Mouse (Mus musculus): Measurements from ENCODE around the gene Trap1.
"Not testable (repeated sequence)": the region's sequence is repeated elsewhere in the genome, so short reads cannot be mapped to it uniquely, and the experiment has no call there.

The Trap1 gene

DNA sequence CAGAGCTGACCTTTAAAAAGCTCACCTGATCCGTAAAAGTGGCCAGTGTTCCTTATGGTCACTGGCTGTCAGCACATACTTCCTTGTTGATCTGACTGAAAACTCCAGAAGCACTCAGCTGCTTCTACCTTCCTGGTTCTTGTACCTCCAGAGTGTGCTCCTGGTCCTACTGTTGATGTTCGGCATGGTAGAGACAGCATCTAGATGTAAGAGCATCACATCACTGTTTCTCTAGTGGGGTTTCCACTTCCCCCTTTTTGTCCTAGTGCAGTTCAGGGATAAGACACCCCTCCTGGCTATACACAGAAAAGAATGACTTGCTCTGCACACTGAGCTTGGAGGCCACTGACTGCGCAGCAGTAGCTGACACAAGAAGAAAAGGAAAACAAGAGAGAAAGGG, 43.2 kb downstream of the Trap1 start:
- no peak for DNase-seq

DNA sequence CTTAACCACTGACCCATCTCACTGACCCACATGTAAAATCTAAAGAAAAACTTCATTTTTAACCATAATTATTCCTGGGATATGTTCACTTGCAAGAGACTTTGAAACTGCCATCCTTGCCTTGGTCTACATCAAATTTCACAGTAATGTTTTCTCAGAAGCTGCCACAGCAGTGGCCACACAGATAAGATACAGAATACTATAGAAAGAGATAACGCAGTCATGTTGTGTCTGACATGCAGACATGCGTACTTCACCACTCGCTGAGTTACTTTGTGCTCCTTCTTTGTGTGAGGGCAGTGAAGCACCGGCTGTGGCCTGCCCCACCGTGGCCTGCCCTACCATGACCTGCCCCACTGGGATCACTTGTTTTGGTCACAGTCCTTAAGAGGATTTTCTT, 43.7 kb downstream of the Trap1 start:
- peak; percentile 32 for DNase-seq

DNA sequence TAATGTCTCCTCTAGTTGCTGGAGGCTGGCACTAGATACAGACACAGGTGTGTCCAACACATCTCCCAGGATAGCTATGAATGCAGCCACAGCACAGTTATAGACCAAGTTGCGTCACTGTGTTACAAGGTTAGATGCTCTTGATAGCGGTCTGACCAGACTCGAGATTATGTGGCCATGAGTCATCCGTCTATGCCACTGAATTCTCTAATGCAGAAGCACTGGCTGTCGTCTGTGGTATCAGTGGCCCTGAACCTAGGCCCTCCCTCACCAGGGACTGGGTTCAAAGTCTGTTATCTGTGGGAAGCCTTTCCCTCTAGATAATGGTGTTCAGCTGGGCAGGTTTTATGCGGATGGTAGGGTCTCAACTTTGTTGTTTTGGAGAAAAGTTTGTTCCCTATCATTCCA, 45.3 kb downstream of the Trap1 start:
- DNase-seq = peak; percentile 44

DNA sequence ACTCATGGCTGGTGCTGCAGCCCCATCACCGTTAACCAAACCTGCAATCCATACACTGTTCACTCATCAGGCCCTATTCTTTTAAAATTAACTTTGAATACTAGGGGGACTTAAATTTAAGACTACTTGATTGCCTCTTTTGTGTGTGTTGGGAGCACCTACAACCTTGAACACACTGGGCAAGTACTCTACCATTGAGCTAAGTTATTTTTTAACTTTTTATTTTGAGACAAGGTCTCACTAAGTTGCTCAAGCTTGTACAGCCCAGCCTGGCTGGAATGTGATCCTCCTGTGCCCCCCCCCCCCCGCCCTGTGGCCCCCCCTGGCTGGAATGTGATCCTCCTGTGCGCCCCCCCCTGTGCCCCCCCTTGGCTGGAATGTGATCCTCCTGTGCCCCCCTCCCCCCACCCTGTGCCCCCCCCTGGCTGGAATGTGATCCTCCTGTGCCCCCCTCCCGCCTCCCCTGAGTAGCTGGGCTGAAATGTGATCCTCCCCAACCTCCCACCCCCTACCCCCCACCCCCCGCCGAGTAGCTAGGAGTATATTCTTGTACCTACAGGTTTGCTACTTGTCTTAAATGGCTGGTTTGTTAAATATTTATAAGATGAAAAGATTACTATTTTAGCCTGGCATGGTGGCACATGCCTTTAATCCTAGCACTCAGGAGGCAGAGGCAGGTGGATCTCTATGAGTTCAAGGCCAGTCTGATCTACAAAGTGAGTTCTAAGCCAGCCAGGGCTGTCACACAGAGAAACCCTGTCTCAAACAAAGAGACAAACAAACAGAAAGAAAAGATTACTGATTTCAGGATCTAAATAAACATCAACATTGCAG, 46.0 kb downstream of the Trap1 start:
- DNase-seq = no peak

- no peak for DNase-seq
These were observed 47.1 kb downstream of the Trap1 start for GRCm38 (mm10) chr16:4030501-4030900.

DNA sequence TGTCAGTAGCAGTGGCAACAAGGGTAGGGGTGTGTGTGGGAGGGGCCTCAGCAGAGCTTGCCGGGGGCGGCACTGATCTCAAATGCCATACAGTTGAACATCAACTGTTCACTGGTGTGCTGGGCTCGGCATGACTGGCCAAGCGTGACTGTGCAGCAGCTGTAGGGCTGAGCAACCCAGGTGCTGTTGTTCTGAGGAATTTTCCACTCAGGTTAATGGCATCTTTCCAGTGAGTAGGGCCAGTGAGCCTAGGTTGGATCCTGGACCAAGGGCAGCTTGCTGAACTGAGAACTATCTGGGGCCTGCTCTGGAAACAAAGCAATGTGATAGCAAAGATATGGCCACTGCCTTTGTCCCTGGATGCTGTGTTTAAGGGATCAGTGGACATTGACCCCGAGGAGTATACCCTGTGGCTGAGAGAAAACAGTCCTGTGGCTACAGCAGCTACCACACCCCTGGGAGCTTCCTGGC, 48.2 kb downstream of the Trap1 start:
- DNase-seq = no peak

DNA sequence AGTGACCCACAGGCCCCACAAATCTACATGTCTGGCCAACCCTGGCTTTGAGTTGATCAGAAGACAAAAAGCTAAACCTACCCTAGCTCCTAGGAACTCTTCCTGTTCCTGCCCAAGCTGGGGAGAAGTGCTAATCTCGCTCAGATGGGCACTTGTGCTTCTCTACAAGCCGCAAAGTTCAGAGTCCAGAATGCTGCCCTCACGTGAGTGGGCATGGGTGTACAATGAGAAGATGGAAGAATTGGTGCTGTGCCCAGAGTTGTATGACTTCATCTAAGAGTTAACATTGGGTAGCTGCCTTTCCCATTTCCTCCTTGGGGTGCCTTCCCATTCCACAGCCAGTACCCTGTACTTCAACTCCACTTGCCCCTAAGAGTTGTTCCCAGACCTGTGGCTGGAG, 50.4 kb downstream of the Trap1 start:
- no peak for DNase-seq

- no peak for DNase-seq
These were observed 51.0 kb downstream of the Trap1 start for GRCm38 (mm10) chr16:4026672-4027071.

DNA sequence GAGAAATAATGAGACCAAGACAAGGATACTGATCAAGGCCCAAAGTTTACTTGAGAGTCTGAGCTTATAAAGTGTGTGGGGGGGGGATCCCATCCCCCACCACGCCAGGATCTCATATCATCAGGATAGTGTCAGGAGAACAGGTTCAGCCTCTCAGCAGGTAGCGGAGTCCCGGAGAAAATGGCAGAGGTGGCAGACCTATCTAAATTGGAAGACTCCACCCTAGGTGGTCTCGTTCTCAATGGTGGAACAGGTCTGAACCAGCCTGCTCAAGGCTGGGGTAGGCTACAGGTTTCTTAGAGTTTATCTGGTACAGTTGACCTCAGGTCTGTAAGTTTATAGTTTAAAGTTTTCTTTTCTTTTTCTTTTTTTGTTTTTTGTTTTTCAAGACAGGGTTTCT, 54.9 kb downstream of the Trap1 start:
- DNase-seq = no peak

- DNase-seq = no peak
These were observed 56.4 kb downstream of the Trap1 start for GRCm38 (mm10) chr16:4021241-4021640.

GRCm38 (mm10) chr16:4017466-4017865, 60.2 kb downstream of the Trap1 start:
- DNase-seq = not testable (repeated sequence)

DNA sequence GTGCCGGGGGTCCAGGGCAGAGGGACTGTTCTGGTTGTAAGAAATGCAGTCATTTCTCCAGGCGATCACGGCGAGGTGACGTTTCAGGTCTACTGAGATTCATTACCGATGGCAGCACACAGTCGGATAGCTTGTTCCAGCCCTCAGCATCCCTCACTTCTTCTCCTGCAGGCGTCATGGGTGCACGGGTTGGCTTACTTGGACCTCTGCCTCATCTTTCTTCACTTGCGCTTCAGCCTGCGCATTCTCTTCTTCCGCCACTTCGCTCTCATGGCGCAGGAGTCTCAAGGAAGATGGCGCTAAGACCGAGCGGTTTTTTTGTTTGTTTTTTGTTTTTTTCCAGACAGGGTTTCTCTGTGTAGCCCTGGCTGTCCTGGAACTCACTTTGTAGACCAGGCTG, 60.8 kb downstream of the Trap1 start:
- not testable (repeated sequence) for DNase-seq

DNA sequence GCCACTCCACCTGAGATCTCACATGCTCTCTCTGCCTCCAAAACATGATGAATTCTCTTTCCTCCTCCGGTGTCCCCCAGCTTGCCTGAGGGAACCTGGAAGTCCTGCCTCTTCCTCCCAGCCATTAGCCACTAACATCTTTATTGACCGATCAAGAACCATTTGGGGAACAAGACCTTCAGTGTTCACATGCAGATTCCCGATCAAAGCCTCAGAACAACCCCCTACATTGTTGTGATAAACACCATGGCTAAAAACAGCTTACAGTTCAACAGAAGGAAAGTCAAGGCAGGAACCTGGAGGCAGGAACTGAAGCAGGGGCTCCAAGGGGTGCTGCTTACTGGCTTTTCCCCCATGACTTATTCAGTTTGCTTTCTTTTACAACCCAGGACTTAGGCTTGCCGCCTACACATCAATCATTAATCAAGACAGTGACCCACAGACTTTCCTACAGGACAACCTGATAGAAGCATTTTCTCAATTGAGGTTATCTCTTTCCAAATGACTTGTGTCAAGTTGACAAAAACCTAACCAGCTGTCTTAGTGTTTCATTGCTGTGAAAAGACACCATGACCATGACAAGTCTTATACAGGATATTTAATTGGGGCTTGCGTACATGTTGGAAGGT, 63.5 kb downstream of the Trap1 start:
- DNase-seq = no peak

DNA sequence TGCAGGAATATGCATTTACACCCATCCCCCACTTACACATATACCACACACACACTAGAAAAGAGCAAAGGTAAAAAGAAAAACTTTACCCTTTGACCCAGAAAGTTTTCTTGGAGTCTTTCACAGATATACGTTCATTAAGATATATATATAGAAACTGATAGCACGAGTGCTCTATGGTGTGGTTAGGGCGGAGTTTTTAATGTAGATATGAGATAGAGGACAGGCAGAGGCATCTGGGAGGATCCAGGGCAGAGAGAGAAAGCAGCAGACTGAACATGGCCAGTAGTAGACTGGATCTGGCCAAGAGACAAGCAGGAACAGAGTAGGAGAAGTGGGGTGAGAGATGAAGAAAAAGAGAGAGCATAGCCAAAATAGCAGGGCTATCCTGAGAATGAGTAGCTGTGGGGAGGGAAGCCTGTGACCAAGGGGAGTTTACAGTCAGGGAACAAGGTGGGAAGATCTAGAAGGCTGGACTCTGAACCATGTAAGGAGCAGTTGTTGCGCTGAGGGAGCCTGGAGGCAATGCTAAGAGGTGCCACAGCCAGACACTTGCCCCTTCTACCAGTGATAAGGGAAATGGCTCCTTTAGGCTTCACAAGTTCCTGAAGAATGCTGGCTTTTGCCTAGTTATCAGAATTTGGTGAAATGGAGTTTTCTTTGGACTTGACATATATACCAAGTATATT, 64.6 kb downstream of the Trap1 start:
- DNase-seq = peak; percentile 52

GRCm38 (mm10) chr16:4003489-4004398, 73.9 kb downstream of the Trap1 start, which contains the start of gene Slx4:
Gene Slx4 (minus strand): TSS chr16:4003770.
- DNase-seq = peak; percentile 96

Data from liver (tissue).